Mouse (Mus musculus): ENCODE results near the gene Olfr1412. TPM values are rescaled to one million over a fixed set of nuclear protein-coding genes. Genes with fewer than 3 reads are reported as not detected.
A peak's percentile ranks its signal among the peaks of the same experiment; 100 is the strongest.

Gene Olfr1412
- not detected for total RNA-seq (2021)
- long read RNA-seq, experiment 1 = 0 reads
- long read RNA-seq, experiment 2 = 0 reads

GRCm38 (mm10) chr1:92585479-92585878 lies at the start of gene Olfr1412:
Olfr1412 (plus strand) TSS chr1:92585779.
- no peak for DNase-seq
- intact Hi-C loops (cut with DNase I) = no loop called here

- intact Hi-C loops (cut with DNase I) = no loop called here
- no peak for DNase-seq
These were observed 48.6 kb upstream of the Olfr1412 start for GRCm38 (mm10) chr1:92536972-92537371.

- intact Hi-C loops (cut with DNase I) = no loop called here
- no peak for DNase-seq
These were observed 46.5 kb upstream of the Olfr1412 start for GRCm38 (mm10) chr1:92539071-92539470.

- DNase-seq = no peak
- intact Hi-C loops (cut with DNase I) = no loop called here
These were observed 39.6 kb upstream of the Olfr1412 start for GRCm38 (mm10) chr1:92545929-92546328.

- intact Hi-C loops (cut with DNase I) = no loop called here
- DNase-seq = no peak
These were observed 14.6 kb upstream of the Olfr1412 start, which contains the start of gene Olfr1413 for GRCm38 (mm10) chr1:92571022-92571421. Olfr1413 (plus strand) TSS chr1:92571322.

- intact Hi-C loops (cut with DNase I) = no loop called here
- DNase-seq = no peak
These were observed 8.5 kb downstream of the Olfr1412 start, which contains the start of gene Olfr1411 for GRCm38 (mm10) chr1:92594111-92594510. Olfr1411 (plus strand) TSS chr1:92594411.

- no peak for DNase-seq
- intact Hi-C loops (cut with DNase I) = no loop called here
These were observed 10.4 kb downstream of the Olfr1412 start for GRCm38 (mm10) chr1:92596019-92596418.

- no peak for DNase-seq
- intact Hi-C loops (cut with DNase I) = no loop called here
These were observed 19.9 kb downstream of the Olfr1412 start, which contains the start of gene Olfr1410 for GRCm38 (mm10) chr1:92605482-92605881. Olfr1410 (plus strand) TSS chr1:92605782.

GRCm38 (mm10) chr1:92607711-92608110 lies 22.1 kb downstream of the Olfr1412 start:
- intact Hi-C loops (cut with DNase I) = no loop called here
- no peak for DNase-seq

- peak; percentile 40 to 69 for DNase-seq
- intact Hi-C loops (cut with DNase I) = loop anchor here (1.0 to 10.0 kb wide), 4 partner anchors 90 to 1089 kb away; no protein-coding TSS in a partner anchor
These were observed 25.4 kb downstream of the Olfr1412 start for GRCm38 (mm10) chr1:92611008-92611407.

GRCm38 (mm10) chr1:92613175-92613574 lies 27.6 kb downstream of the Olfr1412 start:
- intact Hi-C loops (cut with DNase I) = loop anchor here (5.0 to 10.0 kb wide), 3 partner anchors 651 to 1091 kb away; no protein-coding TSS in a partner anchor
- no peak for DNase-seq

GRCm38 (mm10) chr1:92614516-92614915 lies 28.9 kb downstream of the Olfr1412 start:
- intact Hi-C loops (cut with DNase I) = loop anchor here (1.0 to 10.0 kb wide), 4 partner anchors 33 to 1092 kb away; no protein-coding TSS in a partner anchor
- DNase-seq = no peak

GRCm38 (mm10) chr1:92616046-92616445 lies 30.5 kb downstream of the Olfr1412 start:
- no peak for DNase-seq
- intact Hi-C loops (cut with DNase I) = loop anchor here (10.0 kb wide), 1 partner anchor 1041 kb away; no protein-coding TSS in a partner anchor

- intact Hi-C loops (cut with DNase I) = loop anchor here (10.0 kb wide), 1 partner anchor 1043 kb away; no protein-coding TSS in a partner anchor
- DNase-seq = no peak
These were observed 31.9 kb downstream of the Olfr1412 start, which contains the start of gene Olfr12 for GRCm38 (mm10) chr1:92617488-92617887. Olfr12 (plus strand) TSS chr1:92617788.

GRCm38 (mm10) chr1:92618360-92618759 lies 32.8 kb downstream of the Olfr1412 start:
- intact Hi-C loops (cut with DNase I) = loop anchor here (10.0 kb wide), 1 partner anchor 1044 kb away; no protein-coding TSS in a partner anchor
- DNase-seq = no peak

GRCm38 (mm10) chr1:92628227-92628626 lies 42.6 kb downstream of the Olfr1412 start:
- DNase-seq = no peak
- intact Hi-C loops (cut with DNase I) = no loop called here

- intact Hi-C loops (cut with DNase I) = no loop called here
- no peak for DNase-seq
These were observed 46.6 kb downstream of the Olfr1412 start for GRCm38 (mm10) chr1:92632196-92632595.

- no peak for DNase-seq
- intact Hi-C loops (cut with DNase I) = no loop called here
These were observed 47.4 kb downstream of the Olfr1412 start for GRCm38 (mm10) chr1:92632948-92633347.

GRCm38 (mm10) chr1:92633726-92634125 lies 48.1 kb downstream of the Olfr1412 start:
- DNase-seq = no peak
- intact Hi-C loops (cut with DNase I) = no loop called here

GRCm38 (mm10) chr1:92634569-92634968 lies 49.0 kb downstream of the Olfr1412 start:
- DNase-seq = no peak
- intact Hi-C loops (cut with DNase I) = no loop called here

GRCm38 (mm10) chr1:92634976-92635599 lies 49.5 kb downstream of the Olfr1412 start:
- intact Hi-C loops (cut with DNase I) = no loop called here
- DNase-seq = no peak

- intact Hi-C loops (cut with DNase I) = no loop called here
- DNase-seq = no peak
These were observed 50.4 kb downstream of the Olfr1412 start for GRCm38 (mm10) chr1:92636015-92636414.

Data from heart, postnatal 14 days (tissue).